Mouse (Mus musculus): ENCODE data around the gene Dlgap3. TPM values are rescaled to one million over a fixed set of nuclear protein-coding genes. Genes with fewer than 3 reads are reported as not detected.

Dlgap3 gene
- polyA plus RNA-seq, 1 experiment from 2014 or later = 1.4 TPM

DNA sequence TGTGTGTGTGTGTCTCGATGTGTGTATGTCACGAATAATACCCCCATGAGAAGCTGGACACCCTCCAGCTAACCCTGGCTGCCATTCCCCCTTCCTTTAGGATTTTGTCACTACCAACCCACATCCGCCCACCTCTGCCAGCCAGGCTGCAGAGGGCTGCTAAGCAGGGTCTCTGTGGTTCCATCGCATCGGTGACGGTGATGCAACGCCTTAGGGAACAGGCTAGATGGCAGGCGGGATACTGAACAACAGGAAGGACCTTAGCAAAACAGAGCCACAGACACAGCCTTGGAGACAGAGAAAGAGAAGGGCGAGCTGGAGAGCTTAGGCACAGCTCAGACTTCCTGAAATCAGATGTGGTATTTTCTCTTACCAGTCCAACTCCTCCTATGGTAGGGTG is 9.7 kb downstream of the Dlgap3 start:
- Histone ChIP-seq H3K4me1 (ENCODE audit: control insufficient read depth, insufficient read depth, low read length) (peaks cover 2% of the 10 kb centered on the region; the same call in 1 of the 2 replicates), H3K27ac (replicated peaks; ENCODE audit: low read depth, low read length) (no peak overlapping the region), H3K9ac (replicated peaks; ENCODE audit: low read length) (no peak overlapping the region), H3K27me3 (ENCODE audit: control insufficient read depth, insufficient read depth, low read length) (peaks cover 3% of the 10 kb centered on the region; the same call in 1 of the 2 replicates), H3K36me3 (replicated peaks; ENCODE audit: control insufficient read depth, insufficient read depth, low read depth, low read length) (no peaks in the 10 kb centered on the region), H3K4me2 (ENCODE audit: low read depth, low read length) (no peak overlapping the region), H3K4me3 (ENCODE audit: low read depth, low read length) (no peak overlapping the region), H3K9me3 (replicated peaks; ENCODE audit: control insufficient read depth, low read length) (no peaks in the 10 kb centered on the region)
- ATAC-seq (replicated peaks; ENCODE audit: insufficient number of reproducible peaks, low FRiP score, low TSS enrichment, low read depth) (no peak), DNase-seq (ENCODE audit: low spot score) (no peak)
- WGBS = 44% methylated on average over 9 of the region's 9 CpGs

- Histone ChIP-seq H3K4me2 (ENCODE audit: low read depth, low read length) (no peak overlapping the region), H3K4me3 (ENCODE audit: low read depth, low read length) (no peak overlapping the region), H3K9me3 (replicated peaks; ENCODE audit: control insufficient read depth, low read length) (no peaks in the 10 kb centered on the region), H3K27me3 (ENCODE audit: control insufficient read depth, insufficient read depth, low read length) (peaks cover 3% of the 10 kb centered on the region; the same call in 1 of the 2 replicates), H3K36me3 (replicated peaks; ENCODE audit: control insufficient read depth, insufficient read depth, low read depth, low read length) (no peaks in the 10 kb centered on the region), H3K4me1 (ENCODE audit: control insufficient read depth, insufficient read depth, low read length) (peaks cover 2% of the 10 kb centered on the region; the same call in 1 of the 2 replicates), H3K27ac (replicated peaks; ENCODE audit: low read depth, low read length) (no peak overlapping the region), H3K9ac (replicated peaks; ENCODE audit: low read length) (no peak overlapping the region)
- ATAC-seq (replicated peaks; ENCODE audit: insufficient number of reproducible peaks, low FRiP score, low TSS enrichment, low read depth) (no peak; the same call in 1 of the 2 replicates), DNase-seq (ENCODE audit: low spot score) (no peak)
- WGBS = 12% methylated on average over 19 of the region's 19 CpGs
Measured at GRCm38 (mm10) chr4:127179469-127180449, 10.8 kb downstream of the Dlgap3 start.

GRCm38 (mm10) chr4:127180450-127180840 is 11.4 kb downstream of the Dlgap3 start:
- H3K27me3 ChIP-seq (ENCODE audit: control insufficient read depth, insufficient read depth, low read length) = peaks cover 3% of the 10 kb centered on the region; the same call in 1 of the 2 replicates
- no peak overlapping the region for H3K4me3 ChIP-seq (ENCODE audit: low read depth, low read length)
- no peak for ATAC-seq (replicated peaks; ENCODE audit: insufficient number of reproducible peaks, low FRiP score, low TSS enrichment, low read depth)
- no peaks in the 10 kb centered on the region for H3K36me3 ChIP-seq (replicated peaks; ENCODE audit: control insufficient read depth, insufficient read depth, low read depth, low read length)
- no peak overlapping the region for H3K27ac ChIP-seq (replicated peaks; ENCODE audit: low read depth, low read length)
- H3K9me3 ChIP-seq (replicated peaks; ENCODE audit: control insufficient read depth, low read length) = no peaks in the 10 kb centered on the region
- no peak overlapping the region for H3K4me2 ChIP-seq (ENCODE audit: low read depth, low read length)
- peaks cover 2% of the 10 kb centered on the region; the same call in 1 of the 2 replicates for H3K4me1 ChIP-seq (ENCODE audit: control insufficient read depth, insufficient read depth, low read length)
- H3K9ac ChIP-seq (replicated peaks; ENCODE audit: low read length) = no peak overlapping the region
- DNase-seq (ENCODE audit: low spot score) = no peak
- WGBS = 71% methylated on average over 2 of the region's 3 CpGs

DNA sequence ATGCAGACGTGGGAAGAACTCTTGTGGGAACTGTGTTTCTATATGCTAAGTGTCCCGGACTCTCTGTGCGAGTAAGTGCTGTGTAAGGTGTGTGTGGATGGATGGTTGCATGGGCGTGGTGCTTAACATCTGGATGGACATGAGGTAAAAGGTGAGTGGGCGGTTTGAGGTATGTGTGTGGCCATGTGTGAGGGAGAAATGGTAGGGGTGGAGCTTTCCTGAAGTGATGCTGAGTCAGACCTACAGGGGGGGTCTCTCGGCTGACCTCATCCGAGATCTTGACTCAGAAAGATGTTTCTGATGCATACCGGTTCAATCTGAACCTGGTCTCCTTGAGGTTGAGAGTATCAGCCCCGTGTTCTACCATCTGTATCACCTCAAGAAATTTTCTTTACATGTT is 12.0 kb downstream of the Dlgap3 start:
- no peaks in the 10 kb centered on the region for H3K36me3 ChIP-seq (replicated peaks; ENCODE audit: control insufficient read depth, insufficient read depth, low read depth, low read length)
- H3K9me3 ChIP-seq (replicated peaks; ENCODE audit: control insufficient read depth, low read length) = no peaks in the 10 kb centered on the region
- no peak overlapping the region for H3K4me2 ChIP-seq (ENCODE audit: low read depth, low read length)
- DNase-seq (ENCODE audit: low spot score) (no peak), ATAC-seq (replicated peaks; ENCODE audit: insufficient number of reproducible peaks, low FRiP score, low TSS enrichment, low read depth) (no peak)
- H3K4me3 ChIP-seq (ENCODE audit: low read depth, low read length) = no peak overlapping the region
- 79% methylated on average over 9 of the region's 9 CpGs for WGBS
- H3K4me1 ChIP-seq (ENCODE audit: control insufficient read depth, insufficient read depth, low read length) = peaks cover 2% of the 10 kb centered on the region; the same call in 1 of the 2 replicates
- no peak overlapping the region for H3K9ac ChIP-seq (replicated peaks; ENCODE audit: low read length)
- peaks cover 3% of the 10 kb centered on the region; the same call in 1 of the 2 replicates for H3K27me3 ChIP-seq (ENCODE audit: control insufficient read depth, insufficient read depth, low read length)
- H3K27ac ChIP-seq (replicated peaks; ENCODE audit: low read depth, low read length) = no peak overlapping the region

DNA sequence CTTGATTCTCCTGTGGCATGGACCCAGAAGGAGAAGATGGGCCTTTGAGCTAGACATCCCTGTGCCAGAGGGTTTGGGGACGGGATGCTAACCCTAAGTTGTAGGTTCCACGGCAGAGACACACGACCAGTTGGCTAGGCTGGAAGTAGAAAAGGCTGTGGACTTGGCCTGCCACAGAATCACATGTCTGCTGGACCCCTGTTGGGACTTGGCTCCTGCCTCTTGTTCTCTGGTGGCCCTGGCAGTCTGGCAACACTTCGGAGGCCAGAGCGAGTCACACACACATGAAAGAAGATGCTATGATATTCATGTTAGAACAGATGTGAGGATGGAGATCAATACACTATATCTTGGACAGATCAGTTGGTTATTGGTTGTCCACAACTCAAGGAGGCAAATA is 14.9 kb downstream of the Dlgap3 start:
- Histone ChIP-seq H3K9me3 (replicated peaks; ENCODE audit: control insufficient read depth, low read length) (no peaks in the 10 kb centered on the region), H3K27me3 (ENCODE audit: control insufficient read depth, insufficient read depth, low read length) (peaks cover 3% of the 10 kb centered on the region; the same call in 1 of the 2 replicates), H3K4me2 (ENCODE audit: low read depth, low read length) (no peak overlapping the region), H3K36me3 (replicated peaks; ENCODE audit: control insufficient read depth, insufficient read depth, low read depth, low read length) (no peaks in the 10 kb centered on the region), H3K4me3 (ENCODE audit: low read depth, low read length) (no peak overlapping the region), H3K4me1 (ENCODE audit: control insufficient read depth, insufficient read depth, low read length) (peaks cover 2% of the 10 kb centered on the region; the same call in 1 of the 2 replicates), H3K27ac (replicated peaks; ENCODE audit: low read depth, low read length) (no peak overlapping the region), H3K9ac (replicated peaks; ENCODE audit: low read length) (no peak overlapping the region)
- WGBS = 91% methylated on average over 5 of the region's 5 CpGs
- DNase-seq (ENCODE audit: low spot score) (no peak), ATAC-seq (replicated peaks; ENCODE audit: insufficient number of reproducible peaks, low FRiP score, low TSS enrichment, low read depth) (no peak)

- H3K27ac ChIP-seq (replicated peaks; ENCODE audit: low read depth, low read length) = no peak overlapping the region
- no peaks in the 10 kb centered on the region for H3K36me3 ChIP-seq (replicated peaks; ENCODE audit: control insufficient read depth, insufficient read depth, low read depth, low read length)
- H3K9me3 ChIP-seq (replicated peaks; ENCODE audit: control insufficient read depth, low read length) = no peaks in the 10 kb centered on the region
- H3K4me2 ChIP-seq (ENCODE audit: low read depth, low read length) = no peak overlapping the region
- ATAC-seq (replicated peaks; ENCODE audit: insufficient number of reproducible peaks, low FRiP score, low TSS enrichment, low read depth) (no peak), DNase-seq (ENCODE audit: low spot score) (no peak)
- H3K4me3 ChIP-seq (ENCODE audit: low read depth, low read length) = no peak overlapping the region
- no peak overlapping the region for H3K9ac ChIP-seq (replicated peaks; ENCODE audit: low read length)
- no peaks in the 10 kb centered on the region for H3K27me3 ChIP-seq (ENCODE audit: control insufficient read depth, insufficient read depth, low read length)
- no peaks in the 10 kb centered on the region for H3K4me1 ChIP-seq (ENCODE audit: control insufficient read depth, insufficient read depth, low read length)
- WGBS = 83% methylated on average over 6 of the region's 6 CpGs
Measured at GRCm38 (mm10) chr4:127190921-127191320, 21.9 kb downstream of the Dlgap3 start.

DNA sequence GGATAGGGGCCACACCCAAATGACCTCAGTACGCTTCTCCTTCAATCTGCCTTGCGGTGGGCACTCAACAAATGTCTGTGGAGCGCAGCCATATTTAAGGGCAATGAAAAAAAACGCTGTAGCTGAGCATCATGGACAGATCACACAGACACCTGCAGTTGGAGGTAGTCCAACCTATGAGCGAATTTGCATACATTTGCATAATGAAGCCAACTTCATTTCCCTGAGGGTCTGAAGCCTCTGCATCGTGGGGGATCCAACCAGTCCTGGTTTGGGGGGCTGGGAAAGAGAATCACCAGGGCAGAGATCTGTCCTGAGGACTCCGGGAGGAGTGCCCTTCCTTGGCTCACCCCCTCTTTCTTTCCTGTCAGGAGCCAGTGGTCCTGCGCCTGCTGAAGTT is 23.7 kb downstream of the Dlgap3 start:
- Histone ChIP-seq H3K27ac (replicated peaks; ENCODE audit: low read depth, low read length) (no peak overlapping the region), H3K4me3 (ENCODE audit: low read depth, low read length) (no peak overlapping the region), H3K4me2 (ENCODE audit: low read depth, low read length) (no peak overlapping the region), H3K4me1 (ENCODE audit: control insufficient read depth, insufficient read depth, low read length) (no peaks in the 10 kb centered on the region), H3K9ac (replicated peaks; ENCODE audit: low read length) (no peak overlapping the region), H3K9me3 (replicated peaks; ENCODE audit: control insufficient read depth, low read length) (no peaks in the 10 kb centered on the region), H3K36me3 (replicated peaks; ENCODE audit: control insufficient read depth, insufficient read depth, low read depth, low read length) (no peaks in the 10 kb centered on the region), H3K27me3 (ENCODE audit: control insufficient read depth, insufficient read depth, low read length) (no peaks in the 10 kb centered on the region)
- ATAC-seq (replicated peaks; ENCODE audit: insufficient number of reproducible peaks, low FRiP score, low TSS enrichment, low read depth) = no peak
- 70% methylated on average over 8 of the region's 8 CpGs for WGBS
- DNase-seq (ENCODE audit: low spot score) = no peak
